Mouse (Mus musculus): Measurements from ENCODE around the gene Wrnip1. TPM values are rescaled to one million over a fixed set of nuclear protein-coding genes. Genes with fewer than 3 reads are reported as not detected.
"Not testable (repeated sequence)": the region's sequence is repeated elsewhere in the genome, so short reads cannot be mapped to it uniquely, and the experiment has no call there.

Wrnip1 gene
- polyA plus RNA-seq, 1 experiment from 2014 or later, result 29.9 TPM

GRCm38 (mm10) chr13:32860821-32861220 lies 59.0 kb downstream of the Wrnip1 start:
- Histone ChIP-seq H3K36me3 (replicated peaks; ENCODE audit: control insufficient read depth, insufficient read depth) (no peaks in the 10 kb centered on the region), H3K4me3 (replicated peaks; ENCODE audit: low read length) (no peak overlapping the region), H3K9ac (no peak overlapping the region), H3K4me2 (replicated peaks) (no peak overlapping the region), H3K4me1 (replicated peaks; ENCODE audit: control insufficient read depth, insufficient read depth, low read length) (no peaks in the 10 kb centered on the region), H3K27me3 (ENCODE audit: control insufficient read depth, insufficient read depth, low read length) (no peaks in the 10 kb centered on the region), H3K9me3 (ENCODE audit: control insufficient read depth, low read length) (no peaks in the 10 kb centered on the region), H3K27ac (no peak overlapping the region)
- DNase-seq (ENCODE audit: low spot score), result no peak
- 85% methylated on average over 3 of the region's 3 CpGs for WGBS
- no peak for ATAC-seq (ENCODE audit: low FRiP score)

- no peaks in the 10 kb centered on the region for H3K27me3 ChIP-seq (ENCODE audit: control insufficient read depth, insufficient read depth, low read length)
- DNase-seq (ENCODE audit: low spot score) (no peak), ATAC-seq (ENCODE audit: low FRiP score) (no peak)
- no peaks in the 10 kb centered on the region for H3K9me3 ChIP-seq (ENCODE audit: control insufficient read depth, low read length)
- H3K36me3 ChIP-seq (replicated peaks; ENCODE audit: control insufficient read depth, insufficient read depth), result no peaks in the 10 kb centered on the region
- H3K9ac ChIP-seq, result no peak overlapping the region
- no peak overlapping the region for H3K4me3 ChIP-seq (replicated peaks; ENCODE audit: low read length)
- H3K4me1 ChIP-seq (replicated peaks; ENCODE audit: control insufficient read depth, insufficient read depth, low read length), result no peaks in the 10 kb centered on the region
- H3K27ac ChIP-seq, result no peak overlapping the region
- H3K4me2 ChIP-seq (replicated peaks), result no peak overlapping the region
Observed at GRCm38 (mm10) chr13:32863456-32863855, 61.6 kb downstream of the Wrnip1 start.

GRCm38 (mm10) chr13:32864529-32864928 lies 62.7 kb downstream of the Wrnip1 start:
- H3K36me3 ChIP-seq (replicated peaks; ENCODE audit: control insufficient read depth, insufficient read depth); H3K27me3 ChIP-seq (ENCODE audit: control insufficient read depth, insufficient read depth, low read length); H3K27ac ChIP-seq; H3K9ac ChIP-seq; H3K9me3 ChIP-seq (ENCODE audit: control insufficient read depth, low read length); ATAC-seq (ENCODE audit: low FRiP score); H3K4me1 ChIP-seq (replicated peaks; ENCODE audit: control insufficient read depth, insufficient read depth, low read length); DNase-seq (ENCODE audit: low spot score); H3K4me3 ChIP-seq (replicated peaks; ENCODE audit: low read length); H3K4me2 ChIP-seq (replicated peaks): not testable (repeated sequence)
- 89% methylated on average over 2 of the region's 3 CpGs for WGBS

- whole genome bisulfite sequencing, result 66% methylated on average over 2 of the region's 2 CpGs
- Histone ChIP-seq H3K36me3 (replicated peaks; ENCODE audit: control insufficient read depth, insufficient read depth) (no peaks in the 10 kb centered on the region), H3K4me1 (replicated peaks; ENCODE audit: control insufficient read depth, insufficient read depth, low read length) (no peaks in the 10 kb centered on the region), H3K4me3 (replicated peaks; ENCODE audit: low read length) (no peak overlapping the region), H3K4me2 (replicated peaks) (no peak overlapping the region), H3K9me3 (ENCODE audit: control insufficient read depth, low read length) (no peaks in the 10 kb centered on the region), H3K27ac (no peak overlapping the region), H3K9ac (no peak overlapping the region), H3K27me3 (ENCODE audit: control insufficient read depth, insufficient read depth, low read length) (no peaks in the 10 kb centered on the region)
- DNase-seq (ENCODE audit: low spot score) (no peak), ATAC-seq (ENCODE audit: low FRiP score) (no peak)
Observed at GRCm38 (mm10) chr13:32865591-32865990, 63.8 kb downstream of the Wrnip1 start.

GRCm38 (mm10) chr13:32866484-32866883 lies 64.6 kb downstream of the Wrnip1 start:
- no peaks in the 10 kb centered on the region for H3K4me1 ChIP-seq (replicated peaks; ENCODE audit: control insufficient read depth, insufficient read depth, low read length)
- H3K4me3 ChIP-seq (replicated peaks; ENCODE audit: low read length), result no peak overlapping the region
- ATAC-seq (ENCODE audit: low FRiP score) (peak; percentile 73; the same call in 1 of the 2 replicates), DNase-seq (ENCODE audit: low spot score) (peak; percentile 81)
- H3K27ac ChIP-seq, result no peak overlapping the region
- no peaks in the 10 kb centered on the region for H3K27me3 ChIP-seq (ENCODE audit: control insufficient read depth, insufficient read depth, low read length)
- no peak overlapping the region for H3K4me2 ChIP-seq (replicated peaks)
- WGBS, result 7% methylated on average over 9 of the region's 9 CpGs
- H3K9me3 ChIP-seq (ENCODE audit: control insufficient read depth, low read length), result no peaks in the 10 kb centered on the region
- H3K36me3 ChIP-seq (replicated peaks; ENCODE audit: control insufficient read depth, insufficient read depth), result no peaks in the 10 kb centered on the region
- H3K9ac ChIP-seq, result no peak overlapping the region

GRCm38 (mm10) chr13:32867030-32867429 lies 65.2 kb downstream of the Wrnip1 start:
- no peak overlapping the region for H3K27ac ChIP-seq
- no peak for DNase-seq (ENCODE audit: low spot score)
- no peaks in the 10 kb centered on the region for H3K4me1 ChIP-seq (replicated peaks; ENCODE audit: control insufficient read depth, insufficient read depth, low read length)
- no peaks in the 10 kb centered on the region for H3K36me3 ChIP-seq (replicated peaks; ENCODE audit: control insufficient read depth, insufficient read depth)
- no peak overlapping the region for H3K4me2 ChIP-seq (replicated peaks)
- 36% methylated on average over 2 of the region's 2 CpGs for WGBS
- no peak overlapping the region for H3K9ac ChIP-seq
- no peak overlapping the region for H3K4me3 ChIP-seq (replicated peaks; ENCODE audit: low read length)
- no peaks in the 10 kb centered on the region for H3K9me3 ChIP-seq (ENCODE audit: control insufficient read depth, low read length)
- no peaks in the 10 kb centered on the region for H3K27me3 ChIP-seq (ENCODE audit: control insufficient read depth, insufficient read depth, low read length)
- ATAC-seq (ENCODE audit: low FRiP score), result peak; percentile 46; the same call in 1 of the 2 replicates

GRCm38 (mm10) chr13:32868233-32868632 lies 66.4 kb downstream of the Wrnip1 start:
- H3K9ac ChIP-seq; ATAC-seq (ENCODE audit: low FRiP score); H3K4me1 ChIP-seq (replicated peaks; ENCODE audit: control insufficient read depth, insufficient read depth, low read length); H3K4me3 ChIP-seq (replicated peaks; ENCODE audit: low read length); H3K27ac ChIP-seq; DNase-seq (ENCODE audit: low spot score); H3K36me3 ChIP-seq (replicated peaks; ENCODE audit: control insufficient read depth, insufficient read depth); H3K4me2 ChIP-seq (replicated peaks); H3K9me3 ChIP-seq (ENCODE audit: control insufficient read depth, low read length); H3K27me3 ChIP-seq (ENCODE audit: control insufficient read depth, insufficient read depth, low read length): not testable (repeated sequence)
- 89% methylated on average over 4 of the region's 4 CpGs for WGBS

GRCm38 (mm10) chr13:32868843-32869242 lies 67.0 kb downstream of the Wrnip1 start:
- H3K27ac ChIP-seq, result no peak overlapping the region
- ATAC-seq (ENCODE audit: low FRiP score), result no peak
- no peaks in the 10 kb centered on the region for H3K4me1 ChIP-seq (replicated peaks; ENCODE audit: control insufficient read depth, insufficient read depth, low read length)
- H3K9ac ChIP-seq, result no peak overlapping the region
- no peaks in the 10 kb centered on the region for H3K36me3 ChIP-seq (replicated peaks; ENCODE audit: control insufficient read depth, insufficient read depth)
- no peak for DNase-seq (ENCODE audit: low spot score)
- no peak overlapping the region for H3K4me3 ChIP-seq (replicated peaks; ENCODE audit: low read length)
- H3K9me3 ChIP-seq (ENCODE audit: control insufficient read depth, low read length), result no peaks in the 10 kb centered on the region
- H3K27me3 ChIP-seq (ENCODE audit: control insufficient read depth, insufficient read depth, low read length), result no peaks in the 10 kb centered on the region
- no peak overlapping the region for H3K4me2 ChIP-seq (replicated peaks)
- WGBS, result 79% methylated on average over 5 of the region's 5 CpGs

All from hindbrain, embryonic 14.5 days (tissue).